ENCODE assay signal across 8 mouse cellular contexts in the genomic region with DNA sequence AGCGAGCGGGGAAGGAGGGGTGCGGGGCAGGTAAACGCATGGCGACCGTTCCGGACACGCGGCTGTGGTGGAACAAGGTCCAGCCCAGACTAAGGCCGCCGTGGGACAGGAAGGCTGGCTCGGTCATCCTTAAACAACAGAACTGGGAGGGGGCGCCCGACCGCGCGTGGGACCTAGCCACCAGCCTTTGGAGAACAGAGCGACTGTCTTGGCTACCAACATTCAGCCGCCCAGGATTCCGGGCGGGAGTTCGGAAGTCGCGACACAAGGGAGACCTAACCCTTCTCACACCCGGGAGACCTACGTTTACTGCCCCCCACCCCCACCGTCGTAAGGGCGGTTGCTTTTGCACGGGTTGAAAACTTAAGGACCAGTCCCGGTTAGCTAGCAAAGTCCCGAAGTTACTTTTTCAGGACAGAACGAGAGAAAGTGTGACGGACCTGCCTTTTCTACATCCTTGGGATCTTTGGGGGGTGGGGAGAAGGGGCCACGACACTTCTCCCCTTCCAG.
A peak's percentile ranks its signal among the peaks of the same experiment; 100 is the strongest.
DNase-seq lines count a peak whose midpoint lies in the region; ATAC-seq and TF ChIP-seq lines count a peak whose summit lies in the region.
"Not testable (repeated sequence)": the region's sequence is repeated elsewhere in the genome, so short reads cannot be mapped to it uniquely, and the experiment has no call there.

No protein-coding gene starts in this region.

- H3K4me2 ChIP-seq in hindbrain, embryonic 16.5 days (ENCODE audit: low read length), result peak overlapping the region; percentile 99
- H3K4me2 ChIP-seq in lung, embryonic 14.5 days, result peak overlapping the region; percentile 97
- peak overlapping the region; percentile 74 for H3K4me2 ChIP-seq in myocyte (ENCODE audit: low read depth)

- H3K27me3 ChIP-seq in hindbrain, embryonic 16.5 days (replicated peaks; ENCODE audit: control insufficient read depth, insufficient read depth, low read length), result peaks cover 25% of the 10 kb centered on the region
- H3K27me3 ChIP-seq in lung, embryonic 14.5 days (ENCODE audit: insufficient read depth, low read length), result peaks cover 35% of the 10 kb centered on the region
- peaks cover 16% of the 10 kb centered on the region for H3K27me3 ChIP-seq in myocyte (ENCODE audit: control insufficient read depth, insufficient read depth, insufficient read length)

- 2% methylated on average over 35 of the region's 35 CpGs for WGBS in hindbrain, embryonic 16.5 days
- under 1% methylated on average over 35 of the region's 35 CpGs for WGBS in lung, embryonic 14.5 days

- peak overlapping the region; percentile 47 for H3K4me3 ChIP-seq in hindbrain, embryonic 16.5 days (ENCODE audit: low read length)
- peak overlapping the region; percentile 45; the same call in 1 of the 2 replicates for H3K4me3 ChIP-seq in layer of hippocampus, adult 2 months
- H3K4me3 ChIP-seq in lung, embryonic 14.5 days (ENCODE audit: low read depth, low read length), result peak overlapping the region; percentile 53
- peak overlapping the region; percentile 17 for H3K4me3 ChIP-seq in myocyte

- H3K36me3 ChIP-seq in hindbrain, embryonic 16.5 days (ENCODE audit: control insufficient read depth, insufficient read depth, low read length); lung, embryonic 14.5 days (ENCODE audit: insufficient read depth); myocyte (ENCODE audit: control insufficient read depth, insufficient read depth): not testable (repeated sequence)

- not testable (repeated sequence) for H3K27ac ChIP-seq in hindbrain, embryonic 16.5 days (ENCODE audit: low read depth, low read length); layer of hippocampus, adult 2 months; lung, embryonic 14.5 days (ENCODE audit: low read depth)

- not testable (repeated sequence) for H3ac ChIP-seq in myocyte (ENCODE audit: control insufficient read depth, insufficient read length)

- not testable (repeated sequence) for TF ChIP-seq POLR2A in myocyte (IDR thresholded peaks at IDR 0.05; ENCODE audit: insufficient read length, low read depth)

- peak; percentile 16 for ATAC-seq in granulocyte monocyte progenitor cell, adult 5-6 weeks (replicated peaks; ENCODE audit: poor library complexity, severe bottlenecking)
- peak; percentile 41 for ATAC-seq in hindbrain, embryonic 16.5 days
- peak; percentile 9; the same call in 1 of the 2 replicates for ATAC-seq in lung, embryonic 14.5 days (ENCODE audit: insufficient read depth)

- peaks cover 25% of the 10 kb centered on the region for H3K4me1 ChIP-seq in hindbrain, embryonic 16.5 days (ENCODE audit: control insufficient read depth, insufficient read depth, low read depth, low read length)
- not testable (repeated sequence) for H3K4me1 ChIP-seq in lung, embryonic 14.5 days (ENCODE audit: insufficient read depth)

- not testable (repeated sequence) for H3K9ac ChIP-seq in hindbrain, embryonic 16.5 days (ENCODE audit: low read depth, low read length)
- H3K9ac ChIP-seq in lung, embryonic 14.5 days, result peak overlapping the region; percentile 13; the same call in 1 of the 2 replicates

- not testable (repeated sequence) for TF ChIP-seq CTCF in layer of hippocampus, adult 2 months (conservative IDR thresholded peaks at IDR 0.05); lung, embryonic 14.5 days (IDR thresholded peaks at IDR 0.05; ENCODE audit: low read depth)

- H3K79me2 ChIP-seq in myocyte (ENCODE audit: control insufficient read depth, insufficient read depth), result not testable (repeated sequence)

- peak; percentile 59 for DNase-seq in ZHBTc4 (ENCODE audit: low read depth, low spot score)
- peak; percentile 24 for DNase-seq in embryo, embryonic 10.5 days (ENCODE audit: low spot score)
- not testable (repeated sequence) for DNase-seq in layer of hippocampus, adult 2 months (ENCODE audit: low spot score in 2 of 2)
- DNase-seq in lung, embryonic 14.5 days, result peak; percentile 18
- peak; percentile 14 for DNase-seq in thymus, postnatal 4 days

- not testable (repeated sequence) for H3K9me3 ChIP-seq in hindbrain, embryonic 16.5 days (ENCODE audit: control insufficient read depth, low read length); lung, embryonic 14.5 days (ENCODE audit: low read depth, low read length)
